Mouse (Mus musculus): ENCODE data around the gene Brwd3. TPM values are rescaled to one million over a fixed set of nuclear protein-coding genes. Genes with fewer than 3 reads are reported as not detected.

Gene Brwd3
- polyA plus RNA-seq, 1 experiment from 2014 or later: 4.3 TPM

DNA sequence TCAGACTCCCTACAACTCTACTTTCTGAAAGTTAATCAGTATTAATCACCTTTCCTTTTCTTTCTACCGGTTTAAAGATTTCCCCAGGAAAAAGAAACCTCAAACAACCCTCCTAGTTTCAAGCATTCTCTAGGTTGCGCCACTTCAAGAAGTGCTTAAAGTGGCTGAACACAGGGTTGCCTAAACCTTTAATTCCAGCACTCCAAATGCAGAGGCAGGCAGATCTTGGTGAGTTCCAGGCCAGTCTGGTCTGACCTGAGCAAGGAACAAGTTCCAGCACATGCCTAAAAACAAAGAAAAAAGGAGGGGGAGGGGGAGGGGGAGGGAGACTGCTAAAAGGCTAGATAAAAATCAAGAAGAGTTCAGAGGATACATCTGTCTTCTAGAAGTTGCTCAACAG, 6.1 kb downstream of the Brwd3 start:
- WGBS: 74% methylated on average over 2 of the region's 2 CpGs
- Histone ChIP-seq H3K27me3 (ENCODE audit: control insufficient read depth, insufficient read depth, low read length) (no peaks in the 10 kb centered on the region), H3K9me3 (ENCODE audit: control insufficient read depth, low read length) (no peaks in the 10 kb centered on the region), H3K4me3 (ENCODE audit: low read depth, low read length) (no peak overlapping the region), H3K36me3 (ENCODE audit: control insufficient read depth, insufficient read depth, low read length) (no peaks in the 10 kb centered on the region), H3K4me1 (ENCODE audit: control insufficient read depth, insufficient read depth, low read length) (no peaks in the 10 kb centered on the region), H3K27ac (replicated peaks; ENCODE audit: low read depth, low read length) (no peak overlapping the region), H3K4me2 (ENCODE audit: low read depth, severe bottlenecking) (no peak overlapping the region), H3K9ac (ENCODE audit: low read length) (no peak overlapping the region)
- DNase-seq (ENCODE audit: low spot score) (no peak), ATAC-seq (ENCODE audit: insufficient number of reproducible peaks, low FRiP score, low TSS enrichment, low read depth) (no peak)

DNA sequence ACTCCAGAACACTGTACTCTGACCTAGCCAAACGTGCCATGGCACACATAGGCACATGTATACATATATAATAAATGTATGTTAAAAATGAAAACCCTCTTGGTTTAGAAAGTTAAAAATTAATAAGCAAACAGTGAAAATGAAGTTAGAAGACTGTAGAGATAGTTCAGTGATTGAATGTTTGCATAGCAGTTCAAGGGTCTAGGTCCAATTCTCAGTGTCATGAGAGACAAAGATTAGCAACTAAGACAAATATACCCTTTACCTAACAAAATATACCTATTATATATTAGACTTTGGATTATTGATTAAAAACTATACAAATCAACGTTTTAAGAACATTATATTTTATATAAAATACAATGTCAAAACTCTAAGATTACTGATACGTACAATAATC, 36.9 kb downstream of the Brwd3 start:
- WGBS: 84% methylated on average over 3 of the region's 3 CpGs
- H3K27me3 ChIP-seq (ENCODE audit: control insufficient read depth, insufficient read depth, low read length): no peaks in the 10 kb centered on the region
- H3K9ac ChIP-seq (ENCODE audit: low read length): no peak overlapping the region
- DNase-seq (ENCODE audit: low spot score): no peak
- no peak overlapping the region for H3K27ac ChIP-seq (replicated peaks; ENCODE audit: low read depth, low read length)
- no peak for ATAC-seq (ENCODE audit: insufficient number of reproducible peaks, low FRiP score, low TSS enrichment, low read depth)
- no peak overlapping the region for H3K4me3 ChIP-seq (ENCODE audit: low read depth, low read length)
- no peak overlapping the region for H3K4me2 ChIP-seq (ENCODE audit: low read depth, severe bottlenecking)
- H3K4me1 ChIP-seq (ENCODE audit: control insufficient read depth, insufficient read depth, low read length): no peaks in the 10 kb centered on the region
- H3K36me3 ChIP-seq (ENCODE audit: control insufficient read depth, insufficient read depth, low read length): no peaks in the 10 kb centered on the region
- H3K9me3 ChIP-seq (ENCODE audit: control insufficient read depth, low read length): no peaks in the 10 kb centered on the region

DNA sequence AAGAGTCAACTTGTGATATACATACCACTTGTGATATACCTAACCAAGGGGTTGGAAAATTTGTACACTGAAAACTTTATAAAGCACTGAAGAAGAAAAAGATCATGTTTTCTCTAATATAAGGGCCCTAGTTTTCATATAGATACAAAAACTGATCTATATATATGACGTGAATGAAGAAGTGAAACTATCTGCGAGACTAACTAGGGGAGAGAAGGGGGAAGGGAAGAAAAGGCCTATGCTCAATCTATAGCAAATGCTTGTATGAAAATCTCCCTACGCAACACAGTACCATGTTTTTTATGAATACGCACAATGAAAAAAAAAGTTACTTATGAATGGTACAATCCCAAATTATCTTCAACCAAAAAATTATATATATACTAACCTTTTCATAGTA, 50.4 kb downstream of the Brwd3 start:
- WGBS: 88% methylated on average over 4 of the region's 4 CpGs
- Histone ChIP-seq H3K4me3 (ENCODE audit: low read depth, low read length) (no peak overlapping the region), H3K27ac (replicated peaks; ENCODE audit: low read depth, low read length) (no peak overlapping the region), H3K4me2 (ENCODE audit: low read depth, severe bottlenecking) (no peak overlapping the region), H3K36me3 (ENCODE audit: control insufficient read depth, insufficient read depth, low read length) (no peaks in the 10 kb centered on the region), H3K4me1 (ENCODE audit: control insufficient read depth, insufficient read depth, low read length) (no peaks in the 10 kb centered on the region), H3K27me3 (ENCODE audit: control insufficient read depth, insufficient read depth, low read length) (no peaks in the 10 kb centered on the region), H3K9ac (ENCODE audit: low read length) (no peak overlapping the region), H3K9me3 (ENCODE audit: control insufficient read depth, low read length) (no peaks in the 10 kb centered on the region)
- DNase-seq (ENCODE audit: low spot score) (no peak), ATAC-seq (ENCODE audit: insufficient number of reproducible peaks, low FRiP score, low TSS enrichment, low read depth) (no peak)

DNA sequence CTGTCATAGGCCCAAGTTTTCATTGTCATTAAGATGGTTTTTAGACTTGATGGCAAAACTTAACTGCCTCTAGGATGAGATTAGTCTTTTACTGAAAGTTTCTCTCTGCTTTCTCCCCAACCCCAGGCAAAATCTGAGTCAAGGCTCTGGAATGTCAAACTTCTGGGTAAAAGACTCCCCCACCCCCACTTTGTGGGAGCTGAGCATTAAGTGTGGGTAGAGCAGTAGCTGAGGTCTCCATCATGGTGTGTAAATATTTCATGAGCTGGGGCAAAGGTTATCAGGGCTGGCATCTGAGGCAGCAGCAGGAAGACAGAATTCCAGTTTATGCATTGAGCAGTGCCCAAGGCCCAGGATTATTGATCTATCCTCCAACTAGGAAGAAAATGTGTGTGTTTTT, 102.4 kb downstream of the Brwd3 start:
- no peaks in the 10 kb centered on the region for H3K4me1 ChIP-seq (ENCODE audit: control insufficient read depth, insufficient read depth, low read length)
- no peak overlapping the region for H3K4me3 ChIP-seq (ENCODE audit: low read depth, low read length)
- no peak overlapping the region for H3K4me2 ChIP-seq (ENCODE audit: low read depth, severe bottlenecking)
- DNase-seq (ENCODE audit: low spot score): no peak
- ATAC-seq (ENCODE audit: insufficient number of reproducible peaks, low FRiP score, low TSS enrichment, low read depth): no peak
- H3K9ac ChIP-seq (ENCODE audit: low read length): no peak overlapping the region
- H3K36me3 ChIP-seq (ENCODE audit: control insufficient read depth, insufficient read depth, low read length): no peaks in the 10 kb centered on the region
- H3K27ac ChIP-seq (replicated peaks; ENCODE audit: low read depth, low read length): no peak overlapping the region
- no peaks in the 10 kb centered on the region for H3K9me3 ChIP-seq (ENCODE audit: control insufficient read depth, low read length)
- no peaks in the 10 kb centered on the region for H3K27me3 ChIP-seq (ENCODE audit: control insufficient read depth, insufficient read depth, low read length)

DNA sequence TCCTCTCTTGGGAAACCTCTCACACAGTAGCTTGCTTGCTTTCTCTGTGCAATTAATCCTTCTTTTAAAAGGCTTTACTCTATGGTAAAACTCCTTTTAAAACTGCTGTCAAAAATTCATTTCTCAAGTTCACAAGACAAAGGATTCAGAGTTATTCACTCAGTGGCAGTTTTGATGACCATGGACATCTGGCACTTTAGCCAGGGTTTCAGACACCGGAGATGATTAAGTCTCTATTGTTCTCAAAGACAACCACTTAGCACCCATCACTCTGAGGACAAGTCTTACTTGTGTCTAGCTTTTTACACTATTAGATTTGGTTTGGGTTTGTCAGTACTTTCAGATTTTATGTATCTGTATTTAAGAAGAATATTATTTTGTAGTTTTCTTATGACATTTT, 104.6 kb downstream of the Brwd3 start:
- no peak overlapping the region for H3K4me2 ChIP-seq (ENCODE audit: low read depth, severe bottlenecking)
- H3K27ac ChIP-seq (replicated peaks; ENCODE audit: low read depth, low read length): no peak overlapping the region
- 97% methylated on average over 1 of the region's 1 CpGs for WGBS
- DNase-seq (ENCODE audit: low spot score) (no peak), ATAC-seq (ENCODE audit: insufficient number of reproducible peaks, low FRiP score, low TSS enrichment, low read depth) (no peak)
- H3K4me1 ChIP-seq (ENCODE audit: control insufficient read depth, insufficient read depth, low read length): no peaks in the 10 kb centered on the region
- no peak overlapping the region for H3K4me3 ChIP-seq (ENCODE audit: low read depth, low read length)
- no peaks in the 10 kb centered on the region for H3K27me3 ChIP-seq (ENCODE audit: control insufficient read depth, insufficient read depth, low read length)
- no peaks in the 10 kb centered on the region for H3K36me3 ChIP-seq (ENCODE audit: control insufficient read depth, insufficient read depth, low read length)
- no peak overlapping the region for H3K9ac ChIP-seq (ENCODE audit: low read length)
- no peaks in the 10 kb centered on the region for H3K9me3 ChIP-seq (ENCODE audit: control insufficient read depth, low read length)

DNA sequence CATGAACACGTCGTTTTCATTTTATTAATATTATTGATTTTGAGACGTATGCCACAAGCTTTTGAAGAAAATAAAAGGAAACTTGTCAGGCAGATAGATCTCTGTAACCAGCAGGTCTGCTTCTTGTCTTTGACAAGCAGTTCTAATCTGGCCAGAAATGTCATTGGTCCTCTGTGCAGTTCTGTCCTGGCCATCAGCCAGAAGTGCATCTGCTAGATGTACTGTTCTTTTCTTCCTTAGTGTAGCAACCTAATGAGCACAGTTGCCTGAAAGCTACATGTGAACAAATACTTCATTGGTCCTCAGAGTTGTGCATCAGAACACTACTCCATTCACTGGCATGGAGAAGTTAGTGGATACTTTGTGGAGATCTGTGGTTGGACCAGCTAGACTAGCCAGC, 105.1 kb downstream of the Brwd3 start:
- no peaks in the 10 kb centered on the region for H3K9me3 ChIP-seq (ENCODE audit: control insufficient read depth, low read length)
- no peaks in the 10 kb centered on the region for H3K27me3 ChIP-seq (ENCODE audit: control insufficient read depth, insufficient read depth, low read length)
- H3K9ac ChIP-seq (ENCODE audit: low read length): no peak overlapping the region
- H3K4me2 ChIP-seq (ENCODE audit: low read depth, severe bottlenecking): no peak overlapping the region
- 90% methylated on average over 3 of the region's 3 CpGs for WGBS
- no peak for ATAC-seq (ENCODE audit: insufficient number of reproducible peaks, low FRiP score, low TSS enrichment, low read depth)
- no peak for DNase-seq (ENCODE audit: low spot score)
- no peaks in the 10 kb centered on the region for H3K4me1 ChIP-seq (ENCODE audit: control insufficient read depth, insufficient read depth, low read length)
- H3K27ac ChIP-seq (replicated peaks; ENCODE audit: low read depth, low read length): no peak overlapping the region
- no peaks in the 10 kb centered on the region for H3K36me3 ChIP-seq (ENCODE audit: control insufficient read depth, insufficient read depth, low read length)
- H3K4me3 ChIP-seq (ENCODE audit: low read depth, low read length): no peak overlapping the region

DNA sequence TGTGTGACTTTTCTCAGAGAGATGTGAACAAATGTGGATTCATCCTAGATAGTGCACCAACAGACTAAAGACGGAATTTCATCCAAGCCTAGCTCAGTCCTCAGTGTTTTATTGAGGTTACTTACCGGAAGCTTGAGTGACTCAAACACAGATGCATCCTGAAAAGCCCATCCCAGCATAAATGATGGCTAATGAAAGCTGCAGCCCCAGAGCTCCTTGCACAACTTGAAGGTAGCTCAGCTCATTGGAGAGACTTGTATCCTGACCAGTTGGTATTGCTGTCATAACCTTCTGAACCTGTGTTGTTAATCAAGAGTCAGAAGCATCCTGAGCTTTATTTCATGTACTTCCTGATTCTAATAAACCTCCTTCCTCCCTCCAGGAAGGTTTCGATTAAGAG, 105.8 kb downstream of the Brwd3 start:
- H3K4me2 ChIP-seq (ENCODE audit: low read depth, severe bottlenecking): no peak overlapping the region
- no peak overlapping the region for H3K27ac ChIP-seq (replicated peaks; ENCODE audit: low read depth, low read length)
- WGBS: 72% methylated on average over 3 of the region's 3 CpGs

DNA sequence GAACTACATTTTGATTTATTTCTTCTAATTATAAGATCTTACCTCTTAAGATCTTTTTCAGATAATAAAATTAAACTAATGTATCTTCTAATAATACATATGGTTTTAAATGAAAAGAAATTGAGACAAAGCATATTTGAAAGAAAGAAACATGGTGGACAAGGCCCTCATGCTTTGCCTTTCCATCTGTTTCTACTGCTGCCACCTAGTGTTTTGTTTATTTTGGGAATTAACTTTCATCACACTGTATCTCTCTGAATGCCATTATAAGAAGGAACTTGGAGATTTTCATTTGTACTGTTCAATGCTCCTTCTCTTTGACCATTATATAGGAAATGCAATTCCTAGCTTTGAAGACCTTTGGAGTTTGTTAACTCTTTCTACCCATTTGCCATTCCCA, 109.9 kb downstream of the Brwd3 start:
- no peaks in the 10 kb centered on the region for H3K36me3 ChIP-seq (ENCODE audit: control insufficient read depth, insufficient read depth, low read length)

More for the DNA sequence above, 105.8 kb downstream of the Brwd3 start:
- no peaks in the 10 kb centered on the region for H3K27me3 ChIP-seq (ENCODE audit: control insufficient read depth, insufficient read depth, low read length)
- no peak overlapping the region for H3K4me3 ChIP-seq (ENCODE audit: low read depth, low read length)
- no peak for ATAC-seq (ENCODE audit: insufficient number of reproducible peaks, low FRiP score, low TSS enrichment, low read depth)
- no peaks in the 10 kb centered on the region for H3K4me1 ChIP-seq (ENCODE audit: control insufficient read depth, insufficient read depth, low read length)
- H3K9ac ChIP-seq (ENCODE audit: low read length): no peak overlapping the region
- DNase-seq (ENCODE audit: low spot score): no peak
- H3K36me3 ChIP-seq (ENCODE audit: control insufficient read depth, insufficient read depth, low read length): no peaks in the 10 kb centered on the region
- H3K9me3 ChIP-seq (ENCODE audit: control insufficient read depth, low read length): no peaks in the 10 kb centered on the region

DNA sequence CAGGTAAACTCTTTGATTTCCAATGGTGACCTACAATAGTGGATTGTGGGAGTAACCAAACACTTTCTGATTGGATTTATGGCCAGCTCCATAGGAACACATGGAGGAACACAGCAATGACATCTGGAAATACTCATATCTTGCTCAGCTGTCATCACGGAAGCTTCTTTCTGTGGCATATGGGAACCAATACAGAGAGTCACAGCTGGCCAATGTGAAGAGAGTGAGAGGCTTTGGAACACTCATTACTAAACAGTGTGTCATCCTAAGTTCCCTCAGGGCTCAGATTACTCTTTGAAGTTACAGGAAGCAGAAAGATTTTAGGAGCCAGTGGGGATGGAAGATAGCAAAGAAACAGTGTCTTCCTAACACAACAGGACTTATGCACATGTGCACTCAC, 111.7 kb downstream of the Brwd3 start:
- H3K27ac ChIP-seq (replicated peaks; ENCODE audit: low read depth, low read length): no peak overlapping the region
- DNase-seq (ENCODE audit: low spot score): no peak
- no peaks in the 10 kb centered on the region for H3K27me3 ChIP-seq (ENCODE audit: control insufficient read depth, insufficient read depth, low read length)
- 86% methylated on average over 1 of the region's 1 CpGs for WGBS
- no peak overlapping the region for H3K9ac ChIP-seq (ENCODE audit: low read length)
- no peaks in the 10 kb centered on the region for H3K4me1 ChIP-seq (ENCODE audit: control insufficient read depth, insufficient read depth, low read length)
- no peaks in the 10 kb centered on the region for H3K36me3 ChIP-seq (ENCODE audit: control insufficient read depth, insufficient read depth, low read length)
- no peak for ATAC-seq (ENCODE audit: insufficient number of reproducible peaks, low FRiP score, low TSS enrichment, low read depth)
- no peak overlapping the region for H3K4me3 ChIP-seq (ENCODE audit: low read depth, low read length)
- no peak overlapping the region for H3K4me2 ChIP-seq (ENCODE audit: low read depth, severe bottlenecking)
- no peaks in the 10 kb centered on the region for H3K9me3 ChIP-seq (ENCODE audit: control insufficient read depth, low read length)

More for the DNA sequence above, 109.9 kb downstream of the Brwd3 start:
- DNase-seq (ENCODE audit: low spot score) (no peak), ATAC-seq (ENCODE audit: insufficient number of reproducible peaks, low FRiP score, low TSS enrichment, low read depth) (no peak)
- no peak overlapping the region for H3K4me2 ChIP-seq (ENCODE audit: low read depth, severe bottlenecking)
- no peaks in the 10 kb centered on the region for H3K4me1 ChIP-seq (ENCODE audit: control insufficient read depth, insufficient read depth, low read length)
- no peaks in the 10 kb centered on the region for H3K27me3 ChIP-seq (ENCODE audit: control insufficient read depth, insufficient read depth, low read length)
- H3K27ac ChIP-seq (replicated peaks; ENCODE audit: low read depth, low read length): no peak overlapping the region
- H3K9ac ChIP-seq (ENCODE audit: low read length): no peak overlapping the region
- H3K9me3 ChIP-seq (ENCODE audit: control insufficient read depth, low read length): no peaks in the 10 kb centered on the region
- H3K4me3 ChIP-seq (ENCODE audit: low read depth, low read length): no peak overlapping the region
